Mouse (Mus musculus) ES-E14 (cell line): ENCODE measurements around the gene Kmt5c.
A peak's percentile ranks its signal among the peaks of the same experiment; 100 is the strongest.

Source experiments
- HCFC1 ChIP-seq: IDR thresholded peaks from 2 replicates; pipeline ENCODE4 v1.6.1; 2012; ENCODE audit warnings: low read length, inconsistent platforms, borderline replicate concordance; ENCODE audit not compliant: insufficient read depth
- MAFK ChIP-seq: IDR thresholded peaks from 2 replicates; pipeline ENCODE4 v1.6.1; 2014; ENCODE audit warnings: mild to moderate bottlenecking, low read depth, low read length, inconsistent platforms; ENCODE audit not compliant: insufficient read depth
- ZC3H11A ChIP-seq: IDR thresholded peaks from 2 replicates; pipeline ENCODE4 v1.6.1; 2012; ENCODE audit warnings: low read depth, mild to moderate bottlenecking, inconsistent platforms, low read length, borderline replicate concordance

GRCm38 (mm10) chr7:4723508-4723907, 16.4 kb upstream of the Kmt5c start:
- peak; percentile 97 for TF ChIP-seq HCFC1
- TF ChIP-seq MAFK: no peak
- no peak for TF ChIP-seq ZC3H11A
